24 mouse cellular contexts compared by ENCODE assay signal in genomic region chr2:77146968-77147367, GRCm38 (mm10). TPM values are rescaled to one million over a fixed set of nuclear protein-coding genes. Genes with fewer than 3 reads are reported as not detected.
DNase-seq lines count a peak whose midpoint lies in the region; ATAC-seq and TF ChIP-seq lines count a peak whose summit lies in the region.
"Had no signal": no experiment of that assay in that cellular context is flagged by ENCODE, and none has a peak within 500 bp of the region (broad histone marks: within the 10 kb centered on the region; RNA-seq: fewer than 3 reads in every experiment).

No protein-coding gene starts in this region.

- TF ChIP-seq CTCF in ES-Bruce4 (IDR thresholded peaks at IDR 0.05; ENCODE audit: low read depth, low read length): no peak

- no peak overlapping the region for H3K9ac ChIP-seq in midbrain, embryonic 11.5 days (ENCODE audit: low read length)
- no peak overlapping the region for H3K9ac ChIP-seq in midbrain, embryonic 14.5 days (replicated peaks; ENCODE audit: low read length)
- H3K9ac ChIP-seq in ES-Bruce4 (ENCODE audit: low read depth, poor library complexity, severe bottlenecking): 0 out of 2 replicates have a peak overlapping the region, but pooled peaks have one; percentile 43
- H3K9ac ChIP-seq in ES-E14 (ENCODE audit: insufficient read depth, low read depth, low read length, poor library complexity, severe bottlenecking): no peak overlapping the region
- H3K9ac ChIP-seq: embryonic facial prominence, embryonic 12.5 days; forebrain, embryonic 13.5 days; forebrain, embryonic 15.5 days; forebrain, postnatal 0 days had no signal

- peak; percentile 23 for DNase-seq in midbrain, embryonic 11.5 days (ENCODE audit: low spot score, missing footprints)
- DNase-seq in midbrain, embryonic 14.5 days: no peak
- DNase-seq in ES-E14 (ENCODE audit: low read depth, low spot score) (no peak), ZHBTc4 (ENCODE audit: low read depth, low spot score) (peak; percentile 37)
- no peak for DNase-seq in kidney, postnatal 14 days
- no peak for DNase-seq in cerebellum, postnatal 36 days
- DNase-seq: adrenal gland, adult 8-10 months; adrenal gland, postnatal 25 days; B cell, adult 2 months; cerebellum, adult 11 months; cerebellum, adult 18-20 months; cerebellum, adult 8-10 months; cerebellum, adult 9-11 months; cerebellum, postnatal 14 days; forebrain, postnatal 0 days had no signal

- H3K27me3 ChIP-seq in midbrain, embryonic 11.5 days (ENCODE audit: control insufficient read depth, insufficient read depth, low read length): no peaks in the 10 kb centered on the region
- H3K27me3 ChIP-seq in midbrain, embryonic 14.5 days (ENCODE audit: control insufficient read depth, insufficient read depth, low read length): no peaks in the 10 kb centered on the region
- no peaks in the 10 kb centered on the region for H3K27me3 ChIP-seq in ES-Bruce4 (ENCODE audit: control insufficient read depth, insufficient read depth, low read length, poor library complexity, severe bottlenecking)
- H3K27me3 ChIP-seq: embryonic facial prominence, embryonic 12.5 days; forebrain, embryonic 13.5 days; forebrain, embryonic 15.5 days; Patski had no signal

- no peaks in the 10 kb centered on the region for H3K4me1 ChIP-seq in midbrain, embryonic 11.5 days (ENCODE audit: control insufficient read depth, insufficient read depth, low read length)
- peaks cover 11% of the 10 kb centered on the region for H3K4me1 ChIP-seq in midbrain, embryonic 14.5 days (ENCODE audit: control insufficient read depth, insufficient read depth, low read length)
- H3K4me1 ChIP-seq in ES-Bruce4 (ENCODE audit: control insufficient read depth, insufficient read depth, low read length) (peaks cover 6% of the 10 kb centered on the region), ES-E14 (ENCODE audit: control insufficient read depth in 2 of 2, insufficient read depth in 2 of 2, low read length in 2 of 2, poor library complexity in 1 of 2) (peaks cover 8 to 11% of the 10 kb centered on the region in 2 experiments)

- H3K27ac ChIP-seq in midbrain, embryonic 11.5 days (ENCODE audit: low read depth, low read length): no peak overlapping the region
- H3K27ac ChIP-seq in midbrain, embryonic 14.5 days (replicated peaks; ENCODE audit: low read depth, low read length): no peak overlapping the region
- H3K27ac ChIP-seq in ES-Bruce4 (ENCODE audit: insufficient read depth, low read length) (peak overlapping the region; percentile 99), ES-E14 (ENCODE audit: insufficient read depth, low read depth, low read length, poor library complexity, severe bottlenecking) (peak overlapping the region; percentile 83)
- H3K27ac ChIP-seq: embryonic facial prominence, embryonic 10.5 days; embryonic facial prominence, embryonic 12.5 days; forebrain, embryonic 13.5 days; forebrain, embryonic 15.5 days had no signal

- H3K36me3 ChIP-seq in midbrain, embryonic 11.5 days (ENCODE audit: control insufficient read depth, insufficient read depth, low read length): no peaks in the 10 kb centered on the region
- H3K36me3 ChIP-seq in midbrain, embryonic 14.5 days (ENCODE audit: control insufficient read depth, insufficient read depth, low read length): no peaks in the 10 kb centered on the region
- H3K36me3 ChIP-seq in ES-Bruce4 (ENCODE audit: control insufficient read depth, insufficient read depth, low read length, poor library complexity, severe bottlenecking): no peaks in the 10 kb centered on the region
- H3K36me3 ChIP-seq in ES-E14 (ENCODE audit: control insufficient read depth, insufficient read depth, low read length, poor library complexity, severe bottlenecking): no peaks in the 10 kb centered on the region
- H3K36me3 ChIP-seq: embryonic facial prominence, embryonic 10.5 days; embryonic facial prominence, embryonic 12.5 days; forebrain, embryonic 15.5 days; G1E had no signal

- ATAC-seq in midbrain, embryonic 11.5 days (ENCODE audit: low FRiP score): no peak
- no peak for ATAC-seq in midbrain, embryonic 14.5 days (ENCODE audit: low FRiP score, low TSS enrichment)
- ATAC-seq in CD4-positive, CD25-positive, alpha-beta regulatory T cell, adult 4 months: no peak
- ATAC-seq: activated CD4-positive, CD25-positive, alpha-beta regulatory T cell, adult 4 months; forebrain, embryonic 13.5 days; forebrain, embryonic 15.5 days; forebrain, postnatal 0 days; Patski had no signal

- H3K9me3 ChIP-seq in midbrain, embryonic 11.5 days (ENCODE audit: control insufficient read depth, low read length): no peaks in the 10 kb centered on the region
- no peaks in the 10 kb centered on the region for H3K9me3 ChIP-seq in midbrain, embryonic 14.5 days (ENCODE audit: control insufficient read depth, low read length)
- peaks cover 3% of the 10 kb centered on the region for H3K9me3 ChIP-seq in ES-Bruce4 (replicated peaks; ENCODE audit: control insufficient read depth, insufficient read depth, low read length, poor library complexity, severe bottlenecking)
- H3K9me3 ChIP-seq in ES-E14 (ENCODE audit: control insufficient read depth, insufficient read depth, low read depth, low read length): no peaks in the 10 kb centered on the region
- H3K9me3 ChIP-seq: embryonic facial prominence, embryonic 10.5 days; embryonic facial prominence, embryonic 12.5 days; forebrain, embryonic 13.5 days; forebrain, embryonic 15.5 days had no signal

- in situ Hi-C loops in ES-E14 (cut with MboI; ENCODE audit: low sequenced_read_pairs in 2 of 2, unreplicated experiment in 2 of 2): no loop called here

- no peak for TF ChIP-seq EP300 in ES-Bruce4 (IDR thresholded peaks at IDR 0.05; ENCODE audit: insufficient read depth, low read depth, low read length)

- H3K4me2 ChIP-seq in midbrain, embryonic 11.5 days: no peak overlapping the region
- H3K4me2 ChIP-seq in midbrain, embryonic 14.5 days (ENCODE audit: low read length): no peak overlapping the region
- H3K4me2 ChIP-seq: embryonic facial prominence, embryonic 12.5 days; forebrain, embryonic 13.5 days; forebrain, embryonic 15.5 days had no signal

- no peak overlapping the region for H3K4me3 ChIP-seq in midbrain, embryonic 11.5 days (ENCODE audit: low read depth, low read length)
- H3K4me3 ChIP-seq in midbrain, embryonic 14.5 days (replicated peaks; ENCODE audit: low read depth, low read length): no peak overlapping the region
- no peak overlapping the region for H3K4me3 ChIP-seq in ES-Bruce4 (ENCODE audit: low read depth, low read length)
- H3K4me3 ChIP-seq in ES-E14 (ENCODE audit: insufficient read depth in 1 of 2, low read depth in 1 of 2, low read length in 2 of 2, poor library complexity in 1 of 2, severe bottlenecking in 1 of 2): no peak overlapping the region
- H3K4me3 ChIP-seq: embryonic facial prominence, embryonic 10.5 days; embryonic facial prominence, embryonic 12.5 days; forebrain, embryonic 13.5 days; forebrain, embryonic 15.5 days had no signal

- no peak for TF ChIP-seq POLR2A in ES-Bruce4 (IDR thresholded peaks at IDR 0.05; ENCODE audit: insufficient read depth, low read length)

- WGBS in midbrain, embryonic 11.5 days: 69% methylated on average over 2 of the region's 2 CpGs
- whole genome bisulfite sequencing in midbrain, embryonic 14.5 days: 75% methylated on average over 2 of the region's 2 CpGs

TF ChIP-seq in ES-E14, 5 proteins besides CTCF, POLR2A, EP300 and RAD21:
- TF ChIP-seq CHD2 (IDR thresholded peaks at IDR 0.05; ENCODE audit: low read depth, low read length): no peak
- TF ChIP-seq MAFK (IDR thresholded peaks at IDR 0.05; ENCODE audit: insufficient read depth, low read depth, low read length): peak; percentile 76
- no peak for TF ChIP-seq ZNF384 (IDR thresholded peaks at IDR 0.05; ENCODE audit: low read depth, low read length)

RNA-seq across cellular contexts. Expression of gene Ccdc141, which starts 23.5 kb away (rescaled TPM):
- polyA plus RNA-seq in midbrain, embryonic 11.5 days (2014; fragmentation: Nextera tagmentation; extraction: Ambion mirVana): 2.5 and 4.4 TPM in 2 replicates
- 4.9 and 6.9 TPM in 2 replicates for polyA plus RNA-seq in midbrain, embryonic 14.5 days (2014; fragmentation: Nextera tagmentation; extraction: Ambion mirVana)
- 2.3 and 6.6 TPM in 2 replicates for polyA plus RNA-seq in ES-Bruce4 (2011; ENCODE audit: insufficient read depth, insufficient read length, low read depth, missing spikeins)
- 2.2 and 3.3 TPM in 2 replicates for total RNA-seq in ES-E14 (2012; rRNA removed)
- 1 to 10 TPM; 1.6 to 4.8 TPM for polyA plus RNA-seq in CD4-positive, CD25-positive, alpha-beta regulatory T cell, adult 4 months (2017; shearing (Covaris generic))
- polyA plus RNA-seq: G1E had no signal

Comparison
In these comparisons a context has a peak if more than half of its experiments do, and no peak if none do; other contexts are left out.
1. DNase-seq: peak in midbrain, embryonic 11.5 days (single experiment) and ZHBTc4 (single experiment); none in midbrain, embryonic 14.5 days (single experiment), ES-E14 (single experiment), kidney, postnatal 14 days (single experiment) and cerebellum, postnatal 36 days (0 of 2).
2. H3K27ac ChIP-seq: peak in ES-Bruce4 (single experiment) and ES-E14 (single experiment); none in midbrain, embryonic 11.5 days (single experiment) and midbrain, embryonic 14.5 days (single experiment).